Mouse (Mus musculus) megakaryocyte, embryonic 14.5 days (primary cell): ENCODE results near the gene Glt28d2.

Experiments used
- FLI1 ChIP-seq: IDR thresholded peaks from 2 replicates; pipeline ENCODE4 v1.6.1; 2012; ENCODE audit warnings: low read length, inconsistent platforms, mixed read lengths
- GATA1 ChIP-seq: IDR thresholded peaks from 3 replicates; pipeline ENCODE4 v1.6.1; 2012; ENCODE audit warnings: mixed read lengths, low read length, inconsistent platforms, borderline replicate concordance

- TF ChIP-seq GATA1 (no peak), FLI1 (no peak)
Measured at GRCm38 (mm10) chr3:85933586-85933985, 46.3 kb upstream of the Glt28d2 start.
